Mouse (Mus musculus) myocyte (in vitro differentiated cells): ENCODE results near the gene Cbl. TPM values are rescaled to one million over a fixed set of nuclear protein-coding genes. Genes with fewer than 3 reads are reported as not detected.
A peak's percentile ranks its signal among the peaks of the same experiment; 100 is the strongest.

Experiments
- H3K27me3 ChIP-seq: one replicate; pipeline ENCODE4 v1.6.1; 2011; ENCODE audit not compliant: control insufficient read depth, insufficient read depth, insufficient read length
- H3K36me3 ChIP-seq: one replicate; pipeline ENCODE4 v1.6.1; 2011; ENCODE audit not compliant: control insufficient read depth, insufficient read depth
- H3K4me2 ChIP-seq: one replicate; pipeline ENCODE4 v1.6.1; 2011; ENCODE audit warnings: low read depth, control low read depth
- H3K4me3 ChIP-seq: one replicate; pipeline ENCODE4 v1.5.1; 2011; ENCODE audit warnings: mild to moderate bottlenecking, control low read depth, moderate library complexity
- H3K79me2 ChIP-seq: one replicate; pipeline ENCODE4 v1.6.1; 2011; ENCODE audit not compliant: control insufficient read depth, insufficient read depth
- H3ac ChIP-seq: one replicate; pipeline ENCODE4 v1.6.1; 2011; ENCODE audit not compliant: control insufficient read depth, insufficient read length
- CEBPB ChIP-seq: IDR thresholded peaks from 2 replicates; pipeline ENCODE4 v1.6.1; 2011; ENCODE audit warnings: mild to moderate bottlenecking, moderate library complexity; ENCODE audit not compliant: poor library complexity, insufficient read depth, severe bottlenecking
- E2F4 ChIP-seq: IDR thresholded peaks from one replicate; pipeline ENCODE4 v1.6.1; 2011; ENCODE audit warnings: mild to moderate bottlenecking, control low read depth, moderate library complexity; ENCODE audit not compliant: insufficient read depth
- MAX ChIP-seq: IDR thresholded peaks from one replicate; pipeline ENCODE4 v1.6.1; 2011; ENCODE audit warnings: low read depth, mild to moderate bottlenecking, control low read depth
- MYOD1 ChIP-seq, 3 experiments: IDR thresholded peaks; one replicate each; pipeline ENCODE4 v1.6.1; 2011; ENCODE audit warnings: control low read depth in 2 of 3, low read depth in 2 of 3, mild to moderate bottlenecking in 2 of 3, moderate library complexity in 1 of 3; ENCODE audit not compliant: insufficient read length in 2 of 3, control insufficient read depth in 1 of 3
- MYOG ChIP-seq, 3 experiments: IDR thresholded peaks; one replicate each; pipeline ENCODE4 v1.6.1; 2011; ENCODE audit warnings: control low read depth in 2 of 3, low read depth in 2 of 3, mild to moderate bottlenecking in 2 of 3; ENCODE audit not compliant: insufficient read length in 2 of 3, control insufficient read depth in 1 of 3, insufficient read depth in 1 of 3
- POLR2A ChIP-seq: IDR thresholded peaks from one replicate; pipeline ENCODE4 v1.6.1; 2011; ENCODE audit warnings: low read depth, mild to moderate bottlenecking, control low read depth, moderate library complexity; ENCODE audit not compliant: insufficient read length
- POLR2AphosphoS2 ChIP-seq: IDR thresholded peaks from one replicate; pipeline ENCODE4 v1.6.1; 2011; ENCODE audit warnings: low read depth, control low read depth; ENCODE audit not compliant: insufficient read length
- REST ChIP-seq: IDR thresholded peaks from one replicate; pipeline ENCODE4 v1.6.1; 2011; ENCODE audit warnings: mild to moderate bottlenecking, control low read depth, moderate library complexity; ENCODE audit not compliant: insufficient read depth, insufficient read length
- SRF ChIP-seq: IDR thresholded peaks from one replicate; pipeline ENCODE4 v1.6.1; 2011; ENCODE audit warnings: low read depth; ENCODE audit not compliant: control insufficient read depth, insufficient read length
- TCF12 ChIP-seq: IDR thresholded peaks from one replicate; pipeline ENCODE4 v1.6.1; 2011; ENCODE audit warnings: mild to moderate bottlenecking, control low read depth; ENCODE audit not compliant: poor library complexity, insufficient read depth, severe bottlenecking
- TCF3 ChIP-seq: IDR thresholded peaks from one replicate; pipeline ENCODE4 v1.6.1; 2011; ENCODE audit warnings: low read depth, control low read depth; ENCODE audit not compliant: insufficient read length
- USF1 ChIP-seq: IDR thresholded peaks from one replicate; pipeline ENCODE4 v1.6.1; 2011; ENCODE audit warnings: low read depth, mild to moderate bottlenecking, control low read depth, moderate library complexity
- polyA plus RNA-seq: library from polyadenylated mRNA; unstranded; fragments of >200 nt; fragmentation: generic; extraction: Trizol; gene quantifications from one replicate; pipeline ENCODE4 v1.2.1, GENCODE M21; 2012; ENCODE audit warnings: missing spikeins

Cbl gene
- polyA plus RNA-seq, 1 experiment: 4.5 TPM

GRCm38 (mm10) chr9:44240911-44241310 lies 7.1 kb upstream of the Cbl start:
- Histone ChIP-seq H3K4me3 (no peak overlapping the region), H3K79me2 (no peaks in the 10 kb centered on the region), H3K4me2 (peak overlapping the region; percentile 18), H3K36me3 (no peaks in the 10 kb centered on the region), H3K27me3 (no peaks in the 10 kb centered on the region), H3ac (no peak overlapping the region)
- TF ChIP-seq MYOD1 (IDR thresholded peaks at IDR 0.05; ENCODE audit: control insufficient read depth in 1 of 3, insufficient read length in 2 of 3, low read depth in 2 of 3) (no peak), TCF12 (no peak), POLR2A (no peak), MAX (no peak), CEBPB (no peak), E2F4 (no peak), USF1 (no peak), POLR2AphosphoS2 (no peak), TCF3 (no peak), MYOG (IDR thresholded peaks at IDR 0.05; ENCODE audit: control insufficient read depth in 1 of 3, insufficient read depth in 1 of 3, insufficient read length in 2 of 3, low read depth in 2 of 3) (no peak), REST (no peak), SRF (no peak)

- no peak for TF ChIP-seq TCF12
- TF ChIP-seq REST: no peak
- TF ChIP-seq MYOD1 (IDR thresholded peaks at IDR 0.05; ENCODE audit: control insufficient read depth in 1 of 3, insufficient read length in 2 of 3, low read depth in 2 of 3): no peak
- no peak for TF ChIP-seq MAX
- TF ChIP-seq USF1: no peak
- no peak for TF ChIP-seq SRF
- no peak for TF ChIP-seq MYOG (IDR thresholded peaks at IDR 0.05; ENCODE audit: control insufficient read depth in 1 of 3, insufficient read depth in 1 of 3, insufficient read length in 2 of 3, low read depth in 2 of 3)
- no peak for TF ChIP-seq E2F4
- no peak for TF ChIP-seq POLR2A
- TF ChIP-seq TCF3: no peak
- no peak for TF ChIP-seq POLR2AphosphoS2
- no peak for TF ChIP-seq CEBPB
- H3K27me3 ChIP-seq: no peaks in the 10 kb centered on the region
Measured at GRCm38 (mm10) chr9:44240399-44240798, 6.5 kb upstream of the Cbl start, which contains the start of gene Ccdc153. Gene Ccdc153, plus strand, starts transcription at chr9:44240676.

GRCm38 (mm10) chr9:44239447-44239846 lies 5.6 kb upstream of the Cbl start:
- H3K79me2 ChIP-seq: no peaks in the 10 kb centered on the region
- no peaks in the 10 kb centered on the region for H3K36me3 ChIP-seq
- TF ChIP-seq E2F4: no peak
- no peak for TF ChIP-seq USF1
- TF ChIP-seq MYOD1 (IDR thresholded peaks at IDR 0.05; ENCODE audit: control insufficient read depth in 1 of 3, insufficient read length in 2 of 3, low read depth in 2 of 3): no peak
- TF ChIP-seq REST: no peak
- TF ChIP-seq POLR2A: no peak
- no peak for TF ChIP-seq TCF12
- no peak for TF ChIP-seq SRF
- TF ChIP-seq MAX: no peak
- no peak for TF ChIP-seq CEBPB
- TF ChIP-seq TCF3: no peak
- no peak for TF ChIP-seq POLR2AphosphoS2
- no peak for TF ChIP-seq MYOG (IDR thresholded peaks at IDR 0.05; ENCODE audit: control insufficient read depth in 1 of 3, insufficient read depth in 1 of 3, insufficient read length in 2 of 3, low read depth in 2 of 3)
- no peak overlapping the region for H3ac ChIP-seq
- no peaks in the 10 kb centered on the region for H3K27me3 ChIP-seq
- H3K4me2 ChIP-seq: no peak overlapping the region
- H3K4me3 ChIP-seq: no peak overlapping the region

More at GRCm38 (mm10) chr9:44240399-44240798, 6.5 kb upstream of the Cbl start, which contains the start of gene Ccdc153:
- H3K79me2 ChIP-seq: no peaks in the 10 kb centered on the region
- no peak within 1 kb of the TSS for H3K4me3 ChIP-seq
- no peaks in the 10 kb centered on the region for H3K36me3 ChIP-seq
- H3ac ChIP-seq: no peak within 1 kb of the TSS
- peak within 1 kb of the TSS; percentile 18 for H3K4me2 ChIP-seq

- Histone ChIP-seq H3K4me2 (no peak overlapping the region), H3K79me2 (no peaks in the 10 kb centered on the region), H3K27me3 (no peaks in the 10 kb centered on the region), H3K4me3 (no peak overlapping the region), H3ac (no peak overlapping the region), H3K36me3 (no peaks in the 10 kb centered on the region)
- no peak for TF ChIP-seq MYOG (IDR thresholded peaks at IDR 0.05; ENCODE audit: control insufficient read depth in 1 of 3, insufficient read depth in 1 of 3, insufficient read length in 2 of 3, low read depth in 2 of 3)
Measured at GRCm38 (mm10) chr9:44238501-44239190, 4.8 kb upstream of the Cbl start.

GRCm38 (mm10) chr9:44237128-44237527 lies 3.3 kb upstream of the Cbl start:
- H3K4me3 ChIP-seq: no peak overlapping the region
- no peaks in the 10 kb centered on the region for H3K27me3 ChIP-seq
- no peaks in the 10 kb centered on the region for H3K36me3 ChIP-seq
- TF ChIP-seq MYOD1 (IDR thresholded peaks at IDR 0.05; ENCODE audit: control insufficient read depth in 1 of 3, insufficient read length in 2 of 3, low read depth in 2 of 3): no peak
- no peak for TF ChIP-seq E2F4
- no peak for TF ChIP-seq MAX
- no peak for TF ChIP-seq TCF3
- TF ChIP-seq POLR2A: no peak
- TF ChIP-seq MYOG (IDR thresholded peaks at IDR 0.05; ENCODE audit: control insufficient read depth in 1 of 3, insufficient read depth in 1 of 3, insufficient read length in 2 of 3, low read depth in 2 of 3): no peak
- TF ChIP-seq SRF: no peak
- no peak overlapping the region for H3ac ChIP-seq
- H3K4me2 ChIP-seq: no peak overlapping the region
- peaks cover 12% of the 10 kb centered on the region for H3K79me2 ChIP-seq
